10 mouse cellular contexts compared by ENCODE assay signal in genomic region chr5:142451759-142452158, GRCm38 (mm10). TPM values are rescaled to one million over a fixed set of nuclear protein-coding genes. Genes with fewer than 3 reads are reported as not detected.
DNase-seq lines count a peak whose midpoint lies in the region; ATAC-seq and TF ChIP-seq lines count a peak whose summit lies in the region.
"Had no signal": no experiment of that assay in that cellular context is flagged by ENCODE, and none has a peak within 500 bp of the region (broad histone marks: within the 10 kb centered on the region; RNA-seq: fewer than 3 reads in every experiment).

No protein-coding gene starts in this region.

- peak; percentile 15; the same call in 1 of the 2 replicates for ATAC-seq in lung, embryonic 15.5 days (ENCODE audit: borderline replicate concordance, extremely low read depth, low FRiP score, low TSS enrichment)

- no peak overlapping the region for H3K27ac ChIP-seq in lung, embryonic 15.5 days
- H3K27ac ChIP-seq: limb, embryonic 12.5 days had no signal

- no peak for DNase-seq in lung, adult 18-20 months
- peak; percentile 82 for DNase-seq in brain, embryonic 14.5 days (ENCODE audit: low read depth)
- peak; percentile 63 for DNase-seq in kidney, postnatal 14 days
- DNase-seq in retina, embryonic 14.5 days (ENCODE audit: low spot score): peak; percentile 53
- DNase-seq in heart, postnatal 4 days: no peak
- DNase-seq in layer of hippocampus, postnatal 10 days (ENCODE audit: low spot score in 2 of 2): no peak
- DNase-seq in heart, postnatal 25 days (ENCODE audit: low spot score): no peak

- no peaks in the 10 kb centered on the region for H3K9me3 ChIP-seq in lung, embryonic 15.5 days
- H3K9me3 ChIP-seq: limb, embryonic 12.5 days had no signal

- no peak overlapping the region for H3K4me2 ChIP-seq in lung, embryonic 15.5 days
- H3K4me2 ChIP-seq: limb, embryonic 12.5 days had no signal

- intact Hi-C loops in heart, postnatal 25 days (cut with DNase I): no loop called here

- no peak for TF ChIP-seq CTCF in brain, embryonic 14.5 days (IDR thresholded peaks at IDR 0.05; ENCODE audit: borderline replicate concordance, extremely low read depth, insufficient read depth, insufficient read length)

- 13% methylated on average over 1 of the region's 1 CpGs for WGBS in lung, embryonic 15.5 days

- H3K9ac ChIP-seq in lung, embryonic 15.5 days: no peak overlapping the region
- H3K9ac ChIP-seq: limb, embryonic 12.5 days had no signal

- peaks cover 8% of the 10 kb centered on the region for H3K4me1 ChIP-seq in lung, embryonic 15.5 days

- H3K36me3 ChIP-seq in lung, embryonic 15.5 days: peaks cover 51% of the 10 kb centered on the region

- H3K27me3 ChIP-seq in lung, embryonic 15.5 days: no peaks in the 10 kb centered on the region
- H3K27me3 ChIP-seq: limb, embryonic 12.5 days had no signal

- TF ChIP-seq POLR2A in brain, embryonic 14.5 days (IDR thresholded peaks at IDR 0.05; ENCODE audit: borderline replicate concordance, extremely low read depth, insufficient read depth, insufficient read length, poor library complexity, severe bottlenecking): no peak

- H3K4me3 ChIP-seq in lung, embryonic 15.5 days: no peak overlapping the region
- H3K4me3 ChIP-seq: erythroblast, embryonic 14.5 days; limb, embryonic 12.5 days had no signal

RNA-seq across cellular contexts. Expression of gene Ap5z1, which starts 12.0 kb away (rescaled TPM):
- 7.8 and 8.8 TPM in 2 replicates for polyA plus RNA-seq in lung, embryonic 15.5 days (2015; fragmentation: Nextera tagmentation; extraction: Ambion mirVana)
- polyA plus RNA-seq in brain, embryonic 14.5 days (2012; rRNA removed): 26.2 and 35.1 TPM in 2 replicates
- total RNA-seq in heart, postnatal 4 days (2021): 1 to 10 TPM; 6.0 to 8.2 TPM
- total RNA-seq in layer of hippocampus, postnatal 10 days (2021): 10 to 100 TPM; 19.7 to 20.8 TPM
- 1 to 10 TPM; 5.5 to 6.2 TPM for total RNA-seq in heart, postnatal 25 days (2021)

RNA-seq across cellular contexts. Expression of gene Foxk1, which starts 50.5 kb away (rescaled TPM):
- polyA plus RNA-seq in lung, embryonic 15.5 days (2015; fragmentation: Nextera tagmentation; extraction: Ambion mirVana): 4.0 and 5.7 TPM in 2 replicates
- polyA plus RNA-seq in brain, embryonic 14.5 days (2012; rRNA removed): 12.5 and 22.1 TPM in 2 replicates
- 10 to 100 TPM; 18.2 to 19.0 TPM for total RNA-seq in heart, postnatal 4 days (2021)
- 10 to 100 TPM; 33.9 to 37.9 TPM for total RNA-seq in layer of hippocampus, postnatal 10 days (2021)
- 10 to 100 TPM; 16.2 TPM for total RNA-seq in heart, postnatal 25 days (2021)

Comparison
In these comparisons a context has a peak if more than half of its experiments do, and no peak if none do; other contexts are left out.
1. DNase-seq: peak in brain, embryonic 14.5 days (single experiment), kidney, postnatal 14 days (single experiment) and retina, embryonic 14.5 days (single experiment); none in lung, adult 18-20 months (0 of 2), heart, postnatal 4 days (single experiment), layer of hippocampus, postnatal 10 days (0 of 2) and heart, postnatal 25 days (single experiment).